Mouse (Mus musculus): Measurements from ENCODE around the gene Irf4. TPM values are rescaled to one million over a fixed set of nuclear protein-coding genes. Genes with fewer than 3 reads are reported as not detected.

Irf4 gene
- polyA plus RNA-seq, 1 experiment from 2014 or later: 0.15 TPM

Other genes starting within 250 kb of the Irf4 start
- 191 and 193 TPM in 2 replicates for gene Uqcrfs1, start 203.9 kb upstream of the Irf4 start, polyA plus RNA-seq (2015; fragmentation: Nextera tagmentation; extraction: Ambion mirVana)
- 23.4 and 29.1 TPM in 2 replicates for gene Dusp22, start 89.2 kb upstream of the Irf4 start, polyA plus RNA-seq (2015; fragmentation: Nextera tagmentation; extraction: Ambion mirVana)
- not detected in 2 replicates for gene Hus1b, start 198.5 kb downstream of the Irf4 start, polyA plus RNA-seq (2015; fragmentation: Nextera tagmentation; extraction: Ambion mirVana)
- 32.0 and 33.8 TPM in 2 replicates for gene Exoc2, start 224.9 kb downstream of the Irf4 start, polyA plus RNA-seq (2015; fragmentation: Nextera tagmentation; extraction: Ambion mirVana)
- gene Gm5447, start 225.0 kb downstream of the Irf4 start, polyA plus RNA-seq (2015; fragmentation: Nextera tagmentation; extraction: Ambion mirVana): 0.18 and 0.19 TPM in 2 replicates

All from embryonic facial prominence, embryonic 13.5 days (tissue).